16 mouse cellular contexts compared by ENCODE assay signal in genomic region chr11:89370373-89370772, GRCm38 (mm10).
"Had no signal": no experiment of that assay in that cellular context is flagged by ENCODE, and none has a peak within 500 bp of the region (broad histone marks: within the 10 kb centered on the region; RNA-seq: fewer than 3 reads in every experiment).

No protein-coding gene starts in this region.

- DNase-seq: liver, postnatal 0 days; lung, adult 2 months; lung, postnatal 14 days; lung, postnatal 36 days; right cerebral cortex, postnatal 14 days; thymus, adult 18-20 months; thymus, postnatal 14 days; thymus, postnatal 36 days had no signal

- H3K4me1 ChIP-seq: lung, embryonic 15.5 days; megakaryocyte, embryonic 14.5 days; midbrain, embryonic 15.5 days; neural tube, embryonic 12.5 days had no signal

- H3K27me3 ChIP-seq: lung, embryonic 15.5 days; megakaryocyte, embryonic 14.5 days; midbrain, embryonic 13.5 days; midbrain, embryonic 15.5 days; neural tube, embryonic 12.5 days had no signal

- ATAC-seq: liver, postnatal 0 days; lung, postnatal 0 days; midbrain, embryonic 13.5 days; midbrain, embryonic 15.5 days had no signal

- H3K4me3 ChIP-seq: lung, embryonic 15.5 days; megakaryocyte, embryonic 14.5 days; midbrain, embryonic 13.5 days; midbrain, embryonic 15.5 days; neural tube, embryonic 12.5 days had no signal

- H3K9me3 ChIP-seq: lung, embryonic 15.5 days; megakaryocyte, embryonic 14.5 days; midbrain, embryonic 13.5 days; midbrain, embryonic 15.5 days; neural tube, embryonic 12.5 days had no signal

- H3K9ac ChIP-seq: liver, postnatal 0 days; lung, embryonic 15.5 days; midbrain, embryonic 13.5 days; midbrain, embryonic 15.5 days; neural tube, embryonic 12.5 days had no signal

- H3K36me3 ChIP-seq: lung, embryonic 15.5 days; midbrain, embryonic 13.5 days; midbrain, embryonic 15.5 days; neural tube, embryonic 12.5 days had no signal

- H3K27ac ChIP-seq: lung, embryonic 15.5 days; macrophage; midbrain, embryonic 13.5 days; midbrain, embryonic 15.5 days; neural tube, embryonic 12.5 days had no signal

- H3K4me2 ChIP-seq: lung, embryonic 15.5 days; midbrain, embryonic 11.5 days; midbrain, embryonic 13.5 days; midbrain, embryonic 15.5 days; neural tube, embryonic 12.5 days had no signal
